Mouse (Mus musculus) heart, embryonic 13.5 days (tissue): ENCODE results near the gene D8Ertd738e. TPM values are rescaled to one million over a fixed set of nuclear protein-coding genes. Genes with fewer than 3 reads are reported as not detected.
A peak's percentile ranks its signal among the peaks of the same experiment; 100 is the strongest.

Experiments
- ATAC-seq: fragments of 200-750 bp; cut with Nextera tagmentation; 2 replicates; pipeline ENCODE4 v1.8.0; 2017; ENCODE audit warnings: moderate TSS enrichment; ENCODE audit not compliant: insufficient number of reproducible peaks, low FRiP score, low TSS enrichment; ENCODE audit errors: extremely low read depth
- H3K27ac ChIP-seq: fragments of 300-500 bp; sonication (generic); replicated peaks from 2 replicates; pipeline ENCODE4 v1.5.1; 2015; ENCODE audit warnings: moderate library complexity, mild to moderate bottlenecking, inconsistent platforms
- H3K27me3 ChIP-seq: fragments of 300-500 bp; sonication (generic); replicated peaks from 2 replicates; pipeline ENCODE4 v1.6.1; 2015; ENCODE audit warnings: mild to moderate bottlenecking, inconsistent platforms
- H3K36me3 ChIP-seq: fragments of 300-500 bp; sonication (generic); 2 replicates; pipeline ENCODE4 v1.6.1; 2015; ENCODE audit warnings: mild to moderate bottlenecking, inconsistent platforms
- H3K4me1 ChIP-seq: fragments of 300-500 bp; sonication (generic); 2 replicates; pipeline ENCODE4 v1.6.1; 2015; ENCODE audit warnings: inconsistent platforms
- H3K4me2 ChIP-seq: fragments of 300-500 bp; sonication (generic); 2 replicates; pipeline ENCODE4 v1.6.1; 2015; ENCODE audit warnings: inconsistent platforms, mild to moderate bottlenecking, moderate library complexity
- H3K4me3 ChIP-seq: fragments of 300-500 bp; sonication (generic); 2 replicates; pipeline ENCODE4 v1.5.1; 2015; ENCODE audit warnings: moderate library complexity, mild to moderate bottlenecking, inconsistent platforms
- H3K9ac ChIP-seq: fragments of 300-500 bp; sonication (generic); 2 replicates; pipeline ENCODE4 v1.6.1; 2015; ENCODE audit warnings: inconsistent platforms, mild to moderate bottlenecking, moderate library complexity
- H3K9me3 ChIP-seq: fragments of 300-500 bp; sonication (generic); 2 replicates; pipeline ENCODE4 v1.6.1; 2016; ENCODE audit warnings: inconsistent platforms
- WGBS: fragments of 180-500 bp; shearing (Covaris S2); methylation state at CpG from one replicate; pipeline ENCODE4 v1.1.7; 2015; ENCODE audit warnings: mixed read lengths; 5-methylcytosine and 5-hydroxymethylcytosine counted together
- polyA plus RNA-seq: library from polyadenylated mRNA; unstranded; fragments of >200 nt; fragmentation: Nextera tagmentation; extraction: Ambion mirVana; gene quantifications from 2 replicates; pipeline ENCODE4 v1.2.1, GENCODE M21; 2015

The D8Ertd738e gene
- polyA plus RNA-seq, 1 experiment from 2014 or later = 276 TPM

DNA sequence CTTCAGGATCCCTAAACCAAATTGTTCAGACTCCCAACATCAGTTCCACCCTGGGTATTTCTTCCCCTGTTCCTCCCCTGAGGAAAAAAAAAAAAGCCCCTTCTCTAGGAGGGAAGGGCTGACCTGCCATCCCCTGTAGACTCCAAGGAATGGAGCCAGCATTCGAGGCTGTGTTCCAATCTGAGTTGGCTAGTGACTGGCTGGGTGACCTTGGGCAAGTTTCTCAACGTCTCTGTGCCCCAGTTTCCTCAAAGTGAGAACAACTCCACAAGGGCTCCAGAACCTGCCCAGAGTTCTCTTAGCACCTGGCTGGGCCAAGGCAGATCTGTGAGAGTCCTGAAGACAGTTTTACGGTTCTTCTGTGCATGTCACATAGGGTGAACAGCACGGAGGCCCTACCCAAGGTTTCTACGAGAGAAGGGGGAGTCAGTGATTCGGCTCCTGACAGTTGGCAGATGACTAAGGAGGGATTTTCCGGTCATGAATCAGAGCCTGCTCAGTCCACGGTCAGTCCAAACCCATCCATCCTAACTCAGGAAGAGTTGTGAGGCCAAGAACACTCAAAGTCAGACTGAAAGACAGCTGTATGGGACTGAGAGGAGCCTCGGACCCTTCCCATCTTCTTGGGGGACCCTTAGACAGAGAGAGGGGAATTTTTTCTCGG is 13.6 kb downstream of the D8Ertd738e start:
- no peak for ATAC-seq
- WGBS = 25% methylated on average over 10 of the region's 10 CpGs
- H3K36me3 ChIP-seq = peaks cover 41% of the 10 kb centered on the region
- peak overlapping the region; percentile 91 for H3K4me2 ChIP-seq
- H3K4me1 ChIP-seq = peaks cover 31% of the 10 kb centered on the region
- H3K9me3 ChIP-seq = no peaks in the 10 kb centered on the region
- H3K27ac ChIP-seq = peak overlapping the region; percentile 75
- peak overlapping the region; percentile 99 for H3K9ac ChIP-seq
- H3K27me3 ChIP-seq = no peaks in the 10 kb centered on the region
- H3K4me3 ChIP-seq = peak overlapping the region; percentile 90

DNA sequence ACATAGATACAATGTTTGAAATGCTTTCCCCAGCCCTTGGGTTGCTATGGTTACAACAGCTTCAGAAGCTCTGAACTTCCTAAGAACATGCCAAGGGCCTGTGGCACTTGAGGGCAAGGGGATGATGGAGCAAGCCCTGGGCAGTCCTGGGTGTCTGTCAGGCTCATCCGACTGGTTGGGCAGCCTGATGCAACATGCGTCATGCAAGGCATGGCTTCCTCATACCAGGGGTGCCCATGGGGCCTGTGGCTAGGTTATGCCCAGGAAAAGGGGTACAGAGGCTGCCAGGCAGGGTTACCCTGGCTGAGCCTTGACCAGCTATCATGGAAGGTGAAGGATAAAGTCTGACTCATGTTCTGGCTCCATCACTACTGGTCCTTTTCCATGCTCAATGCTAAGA is 16.5 kb downstream of the D8Ertd738e start:
- Histone ChIP-seq H3K9ac (no peak overlapping the region), H3K4me2 (no peak overlapping the region), H3K27ac (no peak overlapping the region), H3K27me3 (no peaks in the 10 kb centered on the region), H3K4me3 (no peak overlapping the region), H3K9me3 (no peaks in the 10 kb centered on the region), H3K36me3 (peaks cover 69% of the 10 kb centered on the region), H3K4me1 (peaks cover 26% of the 10 kb centered on the region)
- no peak for ATAC-seq
- WGBS = 91% methylated on average over 2 of the region's 2 CpGs

DNA sequence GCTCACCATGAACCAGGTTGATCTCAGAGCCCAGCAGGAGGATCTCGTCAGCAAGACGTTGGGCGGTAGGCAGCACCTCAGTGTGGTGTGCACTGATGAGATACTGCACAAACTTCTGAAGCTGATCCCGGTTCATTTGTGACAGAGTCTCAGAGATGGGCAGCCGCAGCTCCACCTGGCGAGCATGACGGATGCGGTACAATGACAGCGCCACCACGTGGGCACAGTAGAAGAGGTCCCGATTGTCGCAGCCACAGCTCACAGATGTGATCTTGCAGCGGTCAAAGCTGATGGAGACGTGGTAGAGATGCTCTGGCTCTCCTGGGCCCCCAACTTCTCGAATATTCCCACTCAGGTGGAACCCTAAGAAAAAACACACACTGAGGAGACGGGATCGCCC is 18.8 kb downstream of the D8Ertd738e start:
- Histone ChIP-seq H3K9ac (no peak overlapping the region), H3K9me3 (no peaks in the 10 kb centered on the region), H3K4me3 (no peak overlapping the region), H3K27ac (no peak overlapping the region), H3K36me3 (peaks cover 92% of the 10 kb centered on the region), H3K4me2 (no peak overlapping the region), H3K4me1 (peaks cover 13% of the 10 kb centered on the region), H3K27me3 (no peaks in the 10 kb centered on the region)
- WGBS = 72% methylated on average over 17 of the region's 17 CpGs
- ATAC-seq = no peak

DNA sequence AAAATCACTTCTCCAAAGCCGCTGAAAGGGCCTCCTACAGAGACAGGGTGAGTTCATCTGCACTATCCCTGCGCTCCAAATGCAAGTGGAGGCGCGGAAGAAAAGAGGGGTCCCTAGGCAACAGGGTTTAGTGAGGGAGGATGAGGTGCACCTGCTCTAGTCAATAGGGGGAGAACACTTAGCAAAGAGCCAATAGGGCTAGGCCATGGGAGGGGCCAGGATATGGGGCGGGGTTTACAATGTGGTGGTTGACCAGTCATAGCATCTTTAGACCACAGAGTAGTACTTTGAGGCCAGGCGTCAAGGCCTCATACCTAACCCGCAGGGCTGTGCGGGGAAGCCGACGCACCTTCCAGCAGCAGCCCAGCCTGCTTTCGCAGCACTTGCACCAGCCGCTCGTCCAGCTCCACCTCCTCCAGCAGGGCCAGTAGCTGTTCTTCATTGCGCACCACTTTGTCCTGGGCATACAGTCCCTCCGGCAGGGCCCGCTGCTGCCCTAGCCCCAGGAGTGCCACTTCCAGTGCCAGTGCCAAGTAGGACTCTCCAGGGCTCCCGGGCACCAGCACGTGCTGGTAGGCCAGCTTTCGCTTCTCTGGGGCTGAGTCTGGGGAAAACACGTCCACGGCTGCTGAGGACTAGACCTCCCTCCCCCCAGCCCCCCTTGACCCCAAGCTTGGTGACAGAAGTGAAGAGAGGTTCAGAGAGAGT is 26.0 kb downstream of the D8Ertd738e start:
- H3K36me3 ChIP-seq = peaks cover 97% of the 10 kb centered on the region
- no peak overlapping the region for H3K4me2 ChIP-seq
- no peak overlapping the region for H3K27ac ChIP-seq
- H3K27me3 ChIP-seq = no peaks in the 10 kb centered on the region
- H3K4me3 ChIP-seq = no peak overlapping the region
- 82% methylated on average over 21 of the region's 21 CpGs for WGBS
- no peak overlapping the region for H3K9ac ChIP-seq
- no peaks in the 10 kb centered on the region for H3K4me1 ChIP-seq
- no peak for ATAC-seq
- H3K9me3 ChIP-seq = no peaks in the 10 kb centered on the region

DNA sequence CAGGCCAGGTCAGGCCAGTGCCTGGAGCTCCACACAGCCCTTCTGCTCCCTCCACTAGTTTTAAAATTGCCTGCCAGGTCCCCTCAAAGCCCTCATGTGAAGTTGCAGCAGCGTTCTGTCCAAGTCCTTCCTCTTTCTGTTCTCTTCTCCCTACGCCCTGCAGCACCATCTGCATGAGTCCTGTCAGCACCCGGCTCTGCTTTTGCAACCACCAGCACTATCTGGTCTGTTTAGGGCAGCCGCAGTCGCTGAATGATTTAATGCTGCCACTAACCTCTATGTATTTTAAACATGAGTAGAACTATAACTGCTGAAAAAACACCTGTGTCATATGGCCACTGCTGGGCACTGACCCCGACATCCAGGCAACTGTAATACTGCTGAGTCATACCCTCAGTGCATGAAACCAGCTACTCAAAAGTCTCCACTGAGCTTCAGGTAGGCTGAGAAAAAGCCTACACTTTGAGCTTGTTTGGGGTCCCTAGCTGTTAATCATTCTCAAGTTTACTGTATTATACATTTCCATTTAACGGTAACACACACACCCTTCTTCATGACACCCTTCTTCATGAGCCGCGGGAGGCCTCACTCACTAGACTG is 26.9 kb downstream of the D8Ertd738e start:
- Histone ChIP-seq H3K36me3 (peaks cover 97% of the 10 kb centered on the region), H3K4me2 (no peak overlapping the region), H3K4me3 (no peak overlapping the region), H3K4me1 (no peaks in the 10 kb centered on the region), H3K9ac (no peak overlapping the region), H3K27ac (no peak overlapping the region), H3K9me3 (no peaks in the 10 kb centered on the region), H3K27me3 (no peaks in the 10 kb centered on the region)
- ATAC-seq = no peak
- WGBS = 82% methylated on average over 9 of the region's 9 CpGs

DNA sequence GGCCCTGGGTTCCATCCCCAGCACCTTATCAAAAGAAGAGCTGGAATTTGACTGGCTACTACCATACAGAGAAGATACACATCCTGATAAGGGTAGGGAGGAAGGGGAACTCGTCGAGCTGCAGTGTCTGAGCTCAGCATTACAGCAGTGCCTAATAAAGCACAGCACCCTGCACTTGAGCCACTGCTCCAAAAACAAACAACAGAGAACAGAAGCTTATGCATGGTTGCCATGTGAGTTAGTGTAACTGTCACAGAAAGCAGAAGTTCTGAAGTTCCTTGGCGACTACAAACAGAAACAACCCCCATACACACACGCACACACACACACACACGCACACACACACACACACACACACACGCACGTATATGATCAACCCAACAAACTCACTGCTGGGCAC is 29.4 kb downstream of the D8Ertd738e start:
- H3K9me3 ChIP-seq = no peaks in the 10 kb centered on the region
- no peaks in the 10 kb centered on the region for H3K4me1 ChIP-seq
- H3K36me3 ChIP-seq = peaks cover 97% of the 10 kb centered on the region
- 58% methylated on average over 7 of the region's 7 CpGs for WGBS
- no peak overlapping the region; the same call in 1 of the 2 replicates for H3K9ac ChIP-seq
- H3K4me2 ChIP-seq = no peak overlapping the region
- no peak for ATAC-seq
- H3K4me3 ChIP-seq = no peak overlapping the region
- no peaks in the 10 kb centered on the region for H3K27me3 ChIP-seq
- 0 out of 2 replicates have a peak overlapping the region, but pooled peaks have one; percentile 12 for H3K27ac ChIP-seq

DNA sequence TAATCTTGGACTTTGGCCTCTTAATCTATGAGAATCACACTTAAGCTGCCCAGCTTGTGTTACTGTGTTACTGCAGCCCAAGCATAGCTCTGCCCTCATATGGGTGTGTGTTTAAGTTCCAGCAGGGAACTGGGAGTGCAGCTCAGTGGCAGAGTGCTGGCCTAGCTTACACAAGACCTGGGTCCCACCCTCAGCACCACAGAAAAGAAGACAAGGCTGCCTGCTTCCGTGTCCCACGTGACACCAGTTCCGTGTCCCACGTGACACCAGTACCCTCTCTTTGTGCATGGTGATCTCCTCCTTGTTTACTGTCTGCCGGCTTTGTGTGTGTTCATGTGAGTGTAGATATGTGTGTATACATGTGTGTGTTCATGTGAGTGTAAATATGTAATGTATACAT is 31.4 kb downstream of the D8Ertd738e start:
- no peaks in the 10 kb centered on the region for H3K4me1 ChIP-seq
- no peak for ATAC-seq
- WGBS = 90% methylated on average over 5 of the region's 5 CpGs

DNA sequence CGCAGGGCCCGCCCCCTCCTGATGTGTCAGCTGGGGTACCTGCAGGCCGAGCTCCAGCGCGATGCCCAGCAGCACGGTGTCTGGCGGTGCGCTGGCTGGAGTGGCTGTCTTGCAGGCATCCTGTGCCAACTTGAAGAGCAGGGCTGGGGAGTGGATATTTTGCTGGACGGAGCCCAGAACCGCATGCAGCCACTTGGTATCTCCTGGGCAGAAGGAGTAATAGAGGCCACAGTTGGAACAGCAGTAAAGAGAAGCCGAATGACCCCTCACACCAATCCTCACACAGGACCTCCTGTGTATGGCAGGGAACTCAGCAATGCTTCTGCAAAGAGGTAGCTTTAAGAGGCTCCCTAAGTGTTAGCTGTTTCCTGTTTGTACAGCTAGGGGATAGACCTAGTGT is 32.3 kb downstream of the D8Ertd738e start:
- no peak overlapping the region for H3K27ac ChIP-seq
- H3K27me3 ChIP-seq = no peaks in the 10 kb centered on the region
- no peaks in the 10 kb centered on the region for H3K9me3 ChIP-seq
- H3K36me3 ChIP-seq = peaks cover 94% of the 10 kb centered on the region
- no peak for ATAC-seq
- no peak overlapping the region for H3K4me2 ChIP-seq
- WGBS = 92% methylated on average over 11 of the region's 11 CpGs
- H3K4me3 ChIP-seq = no peak overlapping the region
- H3K9ac ChIP-seq = no peak overlapping the region
- no peaks in the 10 kb centered on the region for H3K4me1 ChIP-seq

More for the DNA sequence above, 31.4 kb downstream of the D8Ertd738e start:
- H3K4me3 ChIP-seq = no peak overlapping the region
- H3K9ac ChIP-seq = no peak overlapping the region
- no peak overlapping the region for H3K27ac ChIP-seq
- H3K4me2 ChIP-seq = no peak overlapping the region
- peaks cover 94% of the 10 kb centered on the region for H3K36me3 ChIP-seq
- no peaks in the 10 kb centered on the region for H3K27me3 ChIP-seq
- H3K9me3 ChIP-seq = no peaks in the 10 kb centered on the region

DNA sequence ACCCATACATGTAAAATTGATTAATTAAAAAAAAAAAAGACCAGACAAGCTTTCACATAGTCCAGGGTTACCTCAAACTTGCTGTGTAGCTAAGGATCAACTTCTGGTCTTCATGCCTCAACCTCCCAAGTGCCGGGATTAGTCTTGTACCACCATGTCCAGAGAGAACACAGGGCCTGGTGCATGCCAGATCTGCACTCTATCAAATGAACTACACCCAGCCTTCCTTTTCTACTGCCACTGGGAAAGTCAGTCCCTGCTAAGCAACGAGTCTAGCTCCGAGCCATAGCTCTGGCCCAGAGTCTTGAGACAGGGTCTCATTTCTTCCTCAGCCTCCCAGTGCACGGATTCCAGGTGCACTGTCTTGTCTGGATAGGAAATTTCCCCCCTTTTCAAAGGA is 36.2 kb downstream of the D8Ertd738e start:
- WGBS = 69% methylated on average over 4 of the region's 4 CpGs
- H3K9me3 ChIP-seq = no peaks in the 10 kb centered on the region
- H3K4me3 ChIP-seq = no peak overlapping the region
- H3K4me2 ChIP-seq = no peak overlapping the region
- peaks cover 23% of the 10 kb centered on the region for H3K4me1 ChIP-seq
- no peak for ATAC-seq
- no peaks in the 10 kb centered on the region for H3K27me3 ChIP-seq
- H3K9ac ChIP-seq = no peak overlapping the region
- no peak overlapping the region for H3K27ac ChIP-seq
- peaks cover 94% of the 10 kb centered on the region for H3K36me3 ChIP-seq

DNA sequence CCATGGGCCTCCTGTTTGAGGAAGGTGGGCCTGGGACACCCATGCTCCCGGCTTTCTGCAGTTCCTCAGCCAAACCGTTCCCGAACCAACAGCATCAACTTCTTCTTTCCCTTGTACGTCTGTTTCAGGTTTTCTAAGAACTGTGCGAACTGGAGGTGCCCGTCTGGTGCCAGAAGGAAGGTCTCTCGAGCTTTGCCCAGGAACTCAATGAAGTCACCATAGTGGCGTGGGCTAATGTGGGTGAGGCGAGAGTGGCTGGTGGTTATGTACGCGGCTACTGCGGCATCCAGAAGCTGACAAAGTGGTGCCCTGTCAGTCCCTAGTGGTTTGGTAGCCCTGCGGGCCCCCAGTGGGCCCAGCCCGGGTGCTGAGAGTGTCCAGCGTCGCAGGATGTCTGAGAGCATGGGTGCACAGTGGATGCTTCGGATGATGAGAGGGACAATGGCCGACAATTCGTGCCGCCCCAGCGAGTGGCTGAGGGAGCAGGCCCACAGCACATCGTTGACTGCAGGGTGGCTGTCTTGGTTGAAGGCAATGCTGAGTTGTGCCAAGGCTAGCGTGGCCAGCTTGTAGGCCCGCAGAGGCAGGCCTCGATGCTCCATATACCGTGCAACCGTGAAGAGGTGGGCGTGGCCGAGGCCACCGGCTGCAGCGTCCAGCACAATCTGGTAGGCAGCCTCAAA is 37.5 kb downstream of the D8Ertd738e start:
- Histone ChIP-seq H3K4me1 (peaks cover 35% of the 10 kb centered on the region), H3K27me3 (no peaks in the 10 kb centered on the region), H3K9me3 (no peaks in the 10 kb centered on the region), H3K4me2 (no peak overlapping the region), H3K9ac (no peak overlapping the region), H3K36me3 (peaks cover 91% of the 10 kb centered on the region), H3K27ac (no peak overlapping the region), H3K4me3 (no peak overlapping the region)
- no peak for ATAC-seq
- 89% methylated on average over 31 of the region's 31 CpGs for WGBS

DNA sequence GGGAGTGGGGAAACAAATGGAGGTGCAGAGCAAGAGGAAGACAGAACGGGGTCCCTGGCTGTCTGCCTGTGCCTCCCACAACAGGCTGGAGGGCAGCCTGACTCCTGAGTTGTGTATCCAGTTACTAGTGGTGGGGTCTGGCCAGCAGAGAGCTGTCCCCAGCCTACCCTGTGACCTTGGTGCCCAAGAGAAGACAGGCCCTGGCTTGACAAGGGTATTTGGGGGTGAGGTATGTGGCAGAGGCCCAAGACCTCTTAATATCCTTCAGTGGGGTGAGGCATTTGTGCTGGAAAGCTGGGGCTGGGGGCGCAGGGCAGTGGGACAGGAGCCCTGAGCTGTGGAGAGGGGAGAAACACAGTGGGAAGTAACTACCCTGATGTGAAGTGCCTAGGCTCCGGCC is 38.3 kb downstream of the D8Ertd738e start:
- H3K4me3 ChIP-seq = no peak overlapping the region
- no peak overlapping the region for H3K4me2 ChIP-seq
- no peaks in the 10 kb centered on the region for H3K9me3 ChIP-seq
- peaks cover 91% of the 10 kb centered on the region for H3K36me3 ChIP-seq
- no peaks in the 10 kb centered on the region for H3K27me3 ChIP-seq
- 78% methylated on average over 3 of the region's 3 CpGs for WGBS
- H3K4me1 ChIP-seq = peaks cover 39% of the 10 kb centered on the region
- peak overlapping the region; percentile 0; the same call in 1 of the 2 replicates for H3K27ac ChIP-seq
- no peak for ATAC-seq
- peak overlapping the region; percentile 5; the same call in 1 of the 2 replicates for H3K9ac ChIP-seq
